Mouse (Mus musculus) embryonic fibroblast, embryonic 13.5 days (primary cell): ENCODE data around the gene Elovl6.

ENCODE experiments used
- CTCF ChIP-seq: IDR thresholded peaks from 2 replicates; pipeline ENCODE4 v1.5.1; 2011; ENCODE audit warnings: mild to moderate bottlenecking, control low read depth, low read length, moderate library complexity, borderline replicate concordance; ENCODE audit not compliant: insufficient read depth
- POLR2A ChIP-seq: IDR thresholded peaks from 2 replicates; pipeline ENCODE4 v1.6.1; 2011; ENCODE audit warnings: low read depth, mild to moderate bottlenecking, control low read depth, low read length, moderate library complexity

DNA sequence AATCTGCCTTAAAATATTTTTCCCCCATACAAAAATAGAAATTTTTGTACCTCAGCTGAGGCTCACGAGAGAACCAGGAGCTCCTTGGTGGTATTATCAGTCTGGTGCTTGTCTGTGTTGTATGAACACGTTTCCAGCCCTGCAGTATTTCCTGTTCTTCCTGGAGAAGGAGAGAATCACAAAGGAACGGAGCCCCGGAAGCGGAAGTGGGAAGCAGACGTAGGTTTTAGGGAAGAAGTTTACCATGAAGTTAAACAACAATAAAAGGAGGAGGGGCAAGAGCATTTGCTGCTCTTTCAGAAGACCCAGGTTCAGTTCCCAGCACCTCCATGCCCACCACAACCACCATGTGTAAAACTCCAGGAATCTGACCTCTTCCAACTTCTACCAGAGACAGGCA, 44.4 kb downstream of the Elovl6 start:
- no peak for TF ChIP-seq POLR2A
- no peak for TF ChIP-seq CTCF
